Mouse (Mus musculus): ENCODE measurements around the gene Chn2. TPM values are rescaled to one million over a fixed set of nuclear protein-coding genes. Genes with fewer than 3 reads are reported as not detected.

Chn2 gene
- polyA plus RNA-seq, 1 experiment from 2014 or later: 28.5 TPM

DNA sequence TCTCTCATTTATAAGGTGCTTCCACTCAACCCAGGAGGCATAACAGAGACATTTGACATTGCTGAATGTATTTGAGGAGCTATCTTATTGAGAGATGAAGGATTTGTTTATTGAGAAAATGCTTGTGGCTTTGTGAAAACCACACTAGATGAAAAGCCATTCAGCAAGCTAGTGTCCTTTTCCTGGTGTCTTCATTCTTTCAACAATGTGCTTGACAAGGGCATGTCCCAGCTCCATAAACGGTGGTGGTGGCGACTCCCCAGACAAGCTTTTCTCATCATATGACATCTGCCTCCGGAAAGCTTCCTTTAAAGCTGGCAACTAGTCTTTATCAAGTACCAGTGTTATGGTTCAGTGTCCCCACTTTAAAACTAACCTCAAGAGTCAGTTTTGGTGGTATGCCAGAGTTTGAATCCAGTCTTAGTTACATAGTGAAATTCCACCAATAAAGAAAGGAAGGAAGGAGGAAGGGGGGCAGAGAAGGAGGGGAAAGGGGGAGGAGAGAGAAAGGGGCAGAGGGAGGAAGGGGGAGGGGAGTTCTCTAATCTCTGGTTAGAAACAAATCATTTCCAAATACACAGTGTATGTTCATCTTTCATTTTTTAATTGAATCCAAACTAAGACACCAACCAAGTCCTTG lies 286.0 kb downstream of the Chn2 start, which contains the start of gene Prr15:
Gene Prr15 (plus strand): TSS at position 590 of the 640 bp plus-strand sequence.
- whole genome bisulfite sequencing: 61% methylated on average over 3 of the region's 3 CpGs
- Histone ChIP-seq H3K27me3 (peaks cover 73% of the 10 kb centered on the region), H3K27ac (replicated peaks) (no peak within 1 kb of the TSS), H3K4me1 (peaks cover 20% of the 10 kb centered on the region), H3K9ac (replicated peaks) (peak within 1 kb of the TSS; percentile 39), H3K4me2 (replicated peaks) (peak within 1 kb of the TSS; percentile 89), H3K36me3 (no peaks in the 10 kb centered on the region), H3K9me3 (no peaks in the 10 kb centered on the region), H3K4me3 (peak within 1 kb of the TSS; percentile 49)
- no peak for ATAC-seq (ENCODE audit: low FRiP score, low read depth)

DNA sequence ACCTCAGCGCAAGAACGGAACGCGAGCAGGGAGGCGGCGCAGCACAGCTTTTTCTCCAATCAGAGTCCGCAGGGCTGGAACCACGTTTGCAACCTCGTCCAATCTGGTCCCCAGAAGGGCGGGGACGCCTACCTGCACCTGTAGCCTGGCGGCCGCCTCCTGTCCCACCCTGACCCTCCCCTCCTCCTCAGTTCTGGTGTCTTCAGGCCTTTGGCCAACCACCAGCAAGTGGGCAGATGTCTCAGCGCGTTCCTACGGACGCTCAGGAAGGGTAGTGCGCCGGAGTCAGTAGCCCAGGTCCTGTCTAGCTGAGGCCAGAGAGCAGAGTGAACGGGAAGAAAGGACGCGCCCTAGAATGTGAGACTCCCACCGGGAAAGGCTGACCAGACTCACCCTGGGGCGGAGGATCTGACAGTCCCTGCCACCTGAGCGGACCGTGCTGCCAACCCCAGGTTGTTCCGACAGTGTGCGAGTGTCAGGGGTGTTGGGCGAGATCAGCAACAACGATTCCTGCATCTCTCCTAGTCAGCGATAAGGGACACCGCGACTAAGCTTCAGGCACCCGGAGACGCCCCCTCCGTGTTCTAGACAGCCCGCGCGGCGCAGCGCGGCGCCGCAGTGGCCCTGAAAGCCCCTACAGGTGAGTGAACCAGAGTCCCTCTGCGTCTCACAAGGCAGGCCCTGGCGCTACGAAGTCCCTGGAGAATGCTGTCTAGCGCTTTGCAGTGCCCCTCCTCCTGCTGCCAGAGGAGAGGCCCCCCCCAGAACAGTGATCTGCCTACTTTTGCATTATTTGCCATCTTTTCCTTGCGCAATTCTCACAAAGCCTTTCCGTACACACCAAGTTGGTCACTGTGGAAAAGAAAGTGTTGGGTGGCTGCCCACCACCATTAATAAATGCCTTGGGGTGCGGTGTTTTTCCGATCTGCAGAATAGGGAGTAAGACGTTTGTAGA lies 287.6 kb downstream of the Chn2 start:
- WGBS: under 1% methylated on average over 53 of the region's 53 CpGs
- Histone ChIP-seq H3K27me3 (peaks cover 78% of the 10 kb centered on the region), H3K36me3 (no peaks in the 10 kb centered on the region), H3K9ac (replicated peaks) (peak overlapping the region; percentile 39), H3K4me1 (peaks cover 26% of the 10 kb centered on the region), H3K27ac (replicated peaks) (no peak overlapping the region), H3K4me3 (peak overlapping the region; percentile 49), H3K4me2 (replicated peaks) (peak overlapping the region; percentile 89), H3K9me3 (no peaks in the 10 kb centered on the region)
- ATAC-seq (ENCODE audit: low FRiP score, low read depth): peak; percentile 28; the same call in 1 of the 2 replicates

GRCm38 (mm10) chr6:54327626-54328003 lies 288.3 kb downstream of the Chn2 start:
- no peaks in the 10 kb centered on the region for H3K9me3 ChIP-seq
- H3K27ac ChIP-seq (replicated peaks): no peak overlapping the region
- no peaks in the 10 kb centered on the region for H3K36me3 ChIP-seq
- peak overlapping the region; percentile 39 for H3K9ac ChIP-seq (replicated peaks)
- ATAC-seq (ENCODE audit: low FRiP score, low read depth): 0 out of 2 replicates have a peak, but pooled peaks have one; percentile 7
- 1% methylated on average over 28 of the region's 28 CpGs for WGBS
- H3K4me1 ChIP-seq: peaks cover 33% of the 10 kb centered on the region
- H3K4me3 ChIP-seq: peak overlapping the region; percentile 49
- H3K4me2 ChIP-seq (replicated peaks): peak overlapping the region; percentile 89
- peaks cover 78% of the 10 kb centered on the region for H3K27me3 ChIP-seq

DNA sequence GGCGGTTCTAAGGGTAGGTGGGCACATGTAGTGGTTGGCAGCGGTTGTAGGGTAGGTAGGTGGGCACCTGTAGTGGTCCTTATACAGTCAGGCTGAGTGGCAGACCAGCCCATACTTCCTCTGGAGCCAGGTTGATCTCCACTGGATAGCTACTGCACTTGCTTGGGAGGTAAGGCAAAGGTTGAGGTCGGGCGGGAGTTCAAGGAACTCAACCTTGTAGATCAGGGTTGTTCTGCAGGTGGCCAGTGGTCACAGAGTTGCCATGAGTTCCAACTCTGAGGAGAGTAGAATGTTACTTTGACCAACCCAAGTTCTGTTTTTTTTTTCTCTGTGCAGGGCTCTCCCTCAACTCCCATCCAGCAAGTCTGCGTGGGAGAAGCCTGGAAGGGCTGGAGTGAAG lies 289.4 kb downstream of the Chn2 start:
- Histone ChIP-seq H3K27ac (replicated peaks) (no peak overlapping the region), H3K4me1 (peaks cover 43% of the 10 kb centered on the region), H3K9ac (replicated peaks) (no peak overlapping the region), H3K4me3 (no peak overlapping the region), H3K36me3 (no peaks in the 10 kb centered on the region), H3K27me3 (peaks cover 78% of the 10 kb centered on the region), H3K9me3 (no peaks in the 10 kb centered on the region), H3K4me2 (replicated peaks) (no peak overlapping the region)
- no peak for ATAC-seq (ENCODE audit: low FRiP score, low read depth)
- 94% methylated on average over 5 of the region's 5 CpGs for WGBS

DNA sequence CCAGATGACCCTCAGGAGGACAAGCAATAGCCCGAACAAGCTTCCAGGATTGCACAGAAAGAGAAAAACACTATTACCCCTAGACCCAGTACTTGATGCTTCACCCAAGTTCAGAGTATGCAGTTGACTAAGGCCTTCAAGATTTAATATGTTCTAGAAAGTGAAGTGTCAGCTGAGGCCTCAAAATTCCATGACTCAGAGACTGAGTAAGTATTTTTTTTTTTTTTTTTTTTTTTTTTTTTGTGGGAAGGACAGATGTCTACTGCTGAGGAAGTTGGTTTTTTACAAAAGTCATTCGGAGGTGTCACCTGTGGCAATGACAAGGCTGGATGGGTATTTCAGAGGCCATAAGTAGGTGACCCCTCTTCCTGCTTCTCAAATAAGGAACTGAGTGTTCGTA lies 290.2 kb downstream of the Chn2 start:
- Histone ChIP-seq H3K9ac (replicated peaks) (no peak overlapping the region), H3K4me2 (replicated peaks) (no peak overlapping the region), H3K27me3 (peaks cover 71% of the 10 kb centered on the region), H3K9me3 (no peaks in the 10 kb centered on the region), H3K4me3 (no peak overlapping the region), H3K36me3 (no peaks in the 10 kb centered on the region), H3K4me1 (peaks cover 48% of the 10 kb centered on the region), H3K27ac (replicated peaks) (no peak overlapping the region)
- WGBS: 89% methylated on average over 3 of the region's 3 CpGs
- no peak for ATAC-seq (ENCODE audit: low FRiP score, low read depth)

- Histone ChIP-seq H3K4me1 (peaks cover 48% of the 10 kb centered on the region), H3K4me3 (no peak overlapping the region), H3K9ac (replicated peaks) (no peak overlapping the region), H3K27me3 (peaks cover 71% of the 10 kb centered on the region), H3K4me2 (replicated peaks) (no peak overlapping the region), H3K9me3 (no peaks in the 10 kb centered on the region), H3K27ac (replicated peaks) (no peak overlapping the region), H3K36me3 (no peaks in the 10 kb centered on the region)
- ATAC-seq (ENCODE audit: low FRiP score, low read depth): no peak
- WGBS: 68% methylated on average over 10 of the region's 10 CpGs
Observed at GRCm38 (mm10) chr6:54330166-54330565, 290.8 kb downstream of the Chn2 start.

- H3K9ac ChIP-seq (replicated peaks): no peak overlapping the region
- 32% methylated on average over 10 of the region's 10 CpGs for whole genome bisulfite sequencing
- H3K27me3 ChIP-seq: peaks cover 60% of the 10 kb centered on the region
- H3K4me1 ChIP-seq: peaks cover 40% of the 10 kb centered on the region
- H3K36me3 ChIP-seq: no peaks in the 10 kb centered on the region
- no peak overlapping the region for H3K27ac ChIP-seq (replicated peaks)
- H3K4me3 ChIP-seq: no peak overlapping the region
- no peaks in the 10 kb centered on the region for H3K9me3 ChIP-seq
- H3K4me2 ChIP-seq (replicated peaks): no peak overlapping the region
- peak; percentile 79 for ATAC-seq (ENCODE audit: low FRiP score, low read depth)
Observed at GRCm38 (mm10) chr6:54331765-54332164, 292.4 kb downstream of the Chn2 start.

DNA sequence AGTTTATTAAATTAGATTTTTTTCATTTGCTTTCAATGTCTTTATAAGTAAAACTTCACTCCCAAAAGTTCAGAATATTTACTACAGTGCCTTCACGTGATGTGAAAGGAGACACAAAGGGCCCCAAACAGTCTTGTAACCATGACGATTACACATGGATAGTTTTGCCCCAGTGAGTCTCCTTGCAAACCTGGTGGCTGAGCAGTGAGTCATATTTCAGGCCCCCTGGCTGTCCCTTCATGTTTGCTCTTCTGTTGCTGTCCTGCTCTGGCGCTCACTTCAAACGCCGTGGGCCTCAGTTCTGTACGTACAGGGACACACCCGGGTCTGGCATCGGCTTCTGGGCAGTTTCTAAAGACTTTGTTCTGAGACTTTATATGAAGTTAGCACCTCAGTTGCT lies 292.8 kb downstream of the Chn2 start:
- Histone ChIP-seq H3K27ac (replicated peaks) (no peak overlapping the region), H3K9ac (replicated peaks) (no peak overlapping the region), H3K27me3 (peaks cover 56% of the 10 kb centered on the region), H3K4me3 (no peak overlapping the region), H3K4me2 (replicated peaks) (no peak overlapping the region), H3K4me1 (peaks cover 35% of the 10 kb centered on the region), H3K9me3 (no peaks in the 10 kb centered on the region), H3K36me3 (no peaks in the 10 kb centered on the region)
- 0 out of 2 replicates have a peak, but pooled peaks have one; percentile 31 for ATAC-seq (ENCODE audit: low FRiP score, low read depth)
- WGBS: 39% methylated on average over 8 of the region's 8 CpGs

DNA sequence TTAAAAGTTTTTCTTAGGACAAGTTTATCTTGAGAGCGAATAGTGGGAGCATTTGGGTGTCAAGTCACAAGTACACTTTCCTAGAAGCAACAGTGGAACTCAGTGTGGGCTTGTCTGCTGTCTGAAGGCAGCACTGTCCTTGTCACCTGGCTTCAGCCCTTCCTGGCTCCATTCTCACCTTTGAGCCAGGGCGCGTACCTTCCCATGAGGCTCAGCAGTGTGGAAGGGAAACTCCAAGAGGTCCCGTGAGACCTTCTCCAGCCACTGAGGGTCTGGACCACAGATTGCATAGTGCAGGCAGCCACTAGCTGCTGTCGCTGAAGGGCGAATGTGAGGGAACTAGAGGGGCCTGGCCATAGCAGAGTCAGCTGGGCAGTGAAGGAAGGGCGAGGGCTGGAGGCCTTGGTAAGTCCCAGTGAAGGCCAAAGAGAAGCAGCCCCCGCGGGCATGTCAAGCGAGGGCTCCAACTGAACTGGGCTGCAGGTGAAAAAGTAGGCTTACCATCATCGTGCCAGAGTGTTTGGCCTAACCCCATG lies 293.8 kb downstream of the Chn2 start:
- 48% methylated on average over 11 of the region's 11 CpGs for WGBS
- Histone ChIP-seq H3K9ac (replicated peaks) (no peak overlapping the region), H3K4me1 (peaks cover 27% of the 10 kb centered on the region), H3K4me2 (replicated peaks) (no peak overlapping the region), H3K9me3 (no peaks in the 10 kb centered on the region), H3K27me3 (peaks cover 46% of the 10 kb centered on the region), H3K27ac (replicated peaks) (no peak overlapping the region), H3K36me3 (no peaks in the 10 kb centered on the region), H3K4me3 (no peak overlapping the region)
- no peak for ATAC-seq (ENCODE audit: low FRiP score, low read depth)

DNA sequence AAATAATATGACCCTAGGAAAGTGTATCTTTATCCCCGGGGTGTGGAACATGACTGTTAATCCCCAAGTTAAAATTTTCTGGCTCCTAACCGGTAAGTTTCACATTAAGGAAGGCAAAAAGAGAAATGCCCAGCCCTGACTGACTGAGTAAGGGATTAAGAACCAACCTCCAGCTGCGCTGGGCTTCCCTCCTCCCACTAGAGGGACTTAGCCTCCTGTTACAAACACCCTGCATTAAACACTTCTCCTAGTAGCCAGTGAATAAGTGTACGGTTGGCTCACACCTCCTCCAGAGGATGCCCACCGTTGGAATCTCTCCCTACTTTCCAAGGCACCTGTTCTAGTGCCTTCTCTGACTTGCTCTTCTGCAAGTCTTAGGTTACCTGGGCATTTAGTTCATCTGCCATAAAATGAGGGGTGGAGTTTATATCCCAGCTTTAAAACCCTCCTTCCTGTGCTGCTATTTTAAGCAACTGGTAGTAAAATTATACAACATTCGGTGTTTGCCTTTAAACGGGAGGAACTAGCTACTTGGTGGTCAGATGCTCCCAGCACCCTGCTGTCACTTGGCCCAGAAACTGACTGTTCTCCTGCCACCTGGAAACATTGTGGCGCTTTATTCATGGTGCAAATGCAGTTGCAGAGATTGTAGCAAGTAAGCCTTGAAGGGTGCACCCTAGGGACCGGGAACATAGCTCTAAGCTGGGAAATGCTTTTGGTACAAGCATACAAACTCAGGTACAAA lies 294.5 kb downstream of the Chn2 start:
- Histone ChIP-seq H3K4me2 (replicated peaks) (no peak overlapping the region), H3K36me3 (no peaks in the 10 kb centered on the region), H3K4me3 (no peak overlapping the region), H3K4me1 (peaks cover 27% of the 10 kb centered on the region), H3K27ac (replicated peaks) (no peak overlapping the region), H3K9me3 (no peaks in the 10 kb centered on the region), H3K9ac (replicated peaks) (no peak overlapping the region), H3K27me3 (peaks cover 40% of the 10 kb centered on the region)
- 33% methylated on average over 9 of the region's 9 CpGs for WGBS
- no peak for ATAC-seq (ENCODE audit: low FRiP score, low read depth)

GRCm38 (mm10) chr6:54337321-54337720 lies 298.0 kb downstream of the Chn2 start:
- Histone ChIP-seq H3K36me3 (no peaks in the 10 kb centered on the region), H3K9ac (replicated peaks) (no peak overlapping the region), H3K27ac (replicated peaks) (no peak overlapping the region), H3K27me3 (peaks cover 20% of the 10 kb centered on the region; the same call in 1 of the 2 replicates), H3K4me1 (peaks cover 17% of the 10 kb centered on the region), H3K4me2 (replicated peaks) (no peak overlapping the region), H3K9me3 (no peaks in the 10 kb centered on the region), H3K4me3 (no peak overlapping the region)
- ATAC-seq (ENCODE audit: low FRiP score, low read depth): no peak
- 82% methylated on average over 6 of the region's 6 CpGs for WGBS
